Mouse (Mus musculus) megakaryocyte, embryonic 14.5 days (primary cell): ENCODE data around the gene Krtap4-1.

Experiments
- FLI1 ChIP-seq: IDR thresholded peaks from 2 replicates; pipeline ENCODE4 v1.6.1; 2012; ENCODE audit warnings: low read length, inconsistent platforms, mixed read lengths
- GATA1 ChIP-seq: IDR thresholded peaks from 3 replicates; pipeline ENCODE4 v1.6.1; 2012; ENCODE audit warnings: mixed read lengths, low read length, inconsistent platforms, borderline replicate concordance

- TF ChIP-seq GATA1 (no peak), FLI1 (no peak)
Measured at GRCm38 (mm10) chr11:99662802-99663201, 34.8 kb upstream of the Krtap4-1 start.
